Comparison of ENCODE assay signal across 11 mouse cellular contexts in the genomic region with DNA sequence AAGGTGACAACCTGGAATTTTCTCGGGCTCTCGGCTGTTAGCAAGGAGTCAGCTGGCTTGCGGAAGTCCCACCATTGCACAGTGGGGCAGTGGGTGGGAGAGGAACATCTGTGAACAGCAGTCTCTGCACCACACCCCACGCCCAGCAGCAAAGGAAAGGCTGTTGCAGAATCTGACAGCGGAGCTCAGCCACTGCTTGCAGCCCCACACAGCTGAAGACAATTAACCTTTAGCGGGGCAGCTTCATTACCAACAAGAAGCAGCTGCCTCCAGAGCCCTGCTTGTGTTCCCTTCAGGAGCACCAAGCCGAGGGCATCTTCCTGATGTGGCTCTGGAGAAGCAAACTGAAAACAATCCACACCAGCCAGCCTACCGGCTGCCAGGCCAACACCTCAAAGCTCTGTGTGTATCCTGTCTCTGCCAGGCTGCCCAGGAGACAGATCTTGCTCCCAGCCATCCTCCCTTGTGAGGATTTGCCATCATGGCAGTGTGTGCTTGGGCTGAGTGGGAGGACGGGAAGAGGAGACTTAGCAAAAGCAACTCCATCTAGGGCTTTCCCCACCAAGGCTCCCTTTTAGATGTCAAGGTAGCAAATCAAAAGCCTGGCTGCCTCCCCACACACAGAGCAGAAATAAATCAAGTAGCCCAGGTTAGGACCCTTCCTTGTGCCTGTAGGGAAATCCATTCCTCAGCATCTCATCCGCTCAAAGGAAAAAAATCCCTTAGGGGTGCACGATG.
DNase-seq lines count a peak whose midpoint lies in the region; ATAC-seq lines count a peak whose summit lies in the region.
"Had no signal": no experiment of that assay in that cellular context is flagged by ENCODE, and none has a peak within 500 bp of the region (broad histone marks: within the 10 kb centered on the region; RNA-seq: fewer than 3 reads in every experiment).

No protein-coding gene starts in this region.

- no peaks in the 10 kb centered on the region for H3K36me3 ChIP-seq in hindbrain, embryonic 12.5 days
- no peaks in the 10 kb centered on the region for H3K36me3 ChIP-seq in midbrain, embryonic 13.5 days

- no peak overlapping the region for H3K4me3 ChIP-seq in hindbrain, embryonic 12.5 days
- H3K4me3 ChIP-seq in midbrain, embryonic 13.5 days (replicated peaks), result no peak overlapping the region

- peaks cover 3% of the 10 kb centered on the region; the same call in 1 of the 2 replicates for H3K27me3 ChIP-seq in hindbrain, embryonic 12.5 days
- H3K27me3 ChIP-seq in midbrain, embryonic 13.5 days, result no peaks in the 10 kb centered on the region

- peaks cover 40% of the 10 kb centered on the region for H3K4me1 ChIP-seq in hindbrain, embryonic 12.5 days
- H3K4me1 ChIP-seq in midbrain, embryonic 13.5 days (replicated peaks), result peaks cover 37% of the 10 kb centered on the region

- no peak overlapping the region for H3K4me2 ChIP-seq in hindbrain, embryonic 12.5 days (replicated peaks)
- peak overlapping the region; percentile 9; the same call in 1 of the 2 replicates for H3K4me2 ChIP-seq in midbrain, embryonic 13.5 days (replicated peaks)
- H3K4me2 ChIP-seq: heart, embryonic 11.5 days had no signal

- peak; percentile 64; the same call in 1 of the 2 replicates for ATAC-seq in hindbrain, embryonic 12.5 days (ENCODE audit: low FRiP score)
- peak; percentile 62 for ATAC-seq in midbrain, embryonic 13.5 days
- ATAC-seq: Patski had no signal

- 37% methylated on average over 11 of the region's 11 CpGs for WGBS in hindbrain, embryonic 12.5 days
- WGBS in midbrain, embryonic 13.5 days, result 52% methylated on average over 11 of the region's 11 CpGs

- peak overlapping the region; percentile 63; the same call in 1 of the 2 replicates for H3K27ac ChIP-seq in hindbrain, embryonic 12.5 days
- peak overlapping the region; percentile 65 for H3K27ac ChIP-seq in midbrain, embryonic 13.5 days

- intact Hi-C loops in heart, postnatal 14 days (cut with DNase I), result no loop called here
- intact Hi-C loops in gastrocnemius, postnatal 14 days (cut with DNase I; ENCODE audit: low total_unique reads), result no loop called here

- H3K9ac ChIP-seq in hindbrain, embryonic 12.5 days, result no peak overlapping the region
- peak overlapping the region; percentile 33; the same call in 1 of the 2 replicates for H3K9ac ChIP-seq in midbrain, embryonic 13.5 days (replicated peaks)

- peak; percentile 7 for DNase-seq in heart, postnatal 4 days
- DNase-seq in heart, postnatal 14 days, result no peak
- DNase-seq in embryo, embryonic 9.5 days (ENCODE audit: extremely low spot score), result peak; percentile 42
- DNase-seq in urinary bladder, postnatal 14 days (ENCODE audit: low spot score), result no peak
- DNase-seq in gastrocnemius, postnatal 14 days, result no peak
- no peak for DNase-seq in right cerebral cortex, postnatal 10 days (ENCODE audit: low spot score in 2 of 2)
- DNase-seq: cerebellum, postnatal 14 days had no signal

- H3K9me3 ChIP-seq in hindbrain, embryonic 12.5 days (replicated peaks), result no peaks in the 10 kb centered on the region
- no peaks in the 10 kb centered on the region for H3K9me3 ChIP-seq in midbrain, embryonic 13.5 days

Comparison
In these comparisons a context has a peak if more than half of its experiments do, and no peak if none do; other contexts are left out.
1. DNase-seq: peak in heart, postnatal 4 days (single experiment) and embryo, embryonic 9.5 days (single experiment); none in heart, postnatal 14 days (0 of 2), urinary bladder, postnatal 14 days (single experiment), gastrocnemius, postnatal 14 days (single experiment) and right cerebral cortex, postnatal 10 days (0 of 2).